Mouse (Mus musculus) cerebellum, postnatal 4 days (tissue): ENCODE results near the gene Znrd1as.
"Not testable (repeated sequence)": the region's sequence is repeated elsewhere in the genome, so short reads cannot be mapped to it uniquely, and the experiment has no call there.

Experiments used
- DNase-seq, 2 experiments: peaks; one replicate each; pipeline ENCODE4 v3.0.0; 2022; ENCODE audit warnings: low spot score in 2 of 2, mixed read lengths in 1 of 2

Znrd1as gene

DNA sequence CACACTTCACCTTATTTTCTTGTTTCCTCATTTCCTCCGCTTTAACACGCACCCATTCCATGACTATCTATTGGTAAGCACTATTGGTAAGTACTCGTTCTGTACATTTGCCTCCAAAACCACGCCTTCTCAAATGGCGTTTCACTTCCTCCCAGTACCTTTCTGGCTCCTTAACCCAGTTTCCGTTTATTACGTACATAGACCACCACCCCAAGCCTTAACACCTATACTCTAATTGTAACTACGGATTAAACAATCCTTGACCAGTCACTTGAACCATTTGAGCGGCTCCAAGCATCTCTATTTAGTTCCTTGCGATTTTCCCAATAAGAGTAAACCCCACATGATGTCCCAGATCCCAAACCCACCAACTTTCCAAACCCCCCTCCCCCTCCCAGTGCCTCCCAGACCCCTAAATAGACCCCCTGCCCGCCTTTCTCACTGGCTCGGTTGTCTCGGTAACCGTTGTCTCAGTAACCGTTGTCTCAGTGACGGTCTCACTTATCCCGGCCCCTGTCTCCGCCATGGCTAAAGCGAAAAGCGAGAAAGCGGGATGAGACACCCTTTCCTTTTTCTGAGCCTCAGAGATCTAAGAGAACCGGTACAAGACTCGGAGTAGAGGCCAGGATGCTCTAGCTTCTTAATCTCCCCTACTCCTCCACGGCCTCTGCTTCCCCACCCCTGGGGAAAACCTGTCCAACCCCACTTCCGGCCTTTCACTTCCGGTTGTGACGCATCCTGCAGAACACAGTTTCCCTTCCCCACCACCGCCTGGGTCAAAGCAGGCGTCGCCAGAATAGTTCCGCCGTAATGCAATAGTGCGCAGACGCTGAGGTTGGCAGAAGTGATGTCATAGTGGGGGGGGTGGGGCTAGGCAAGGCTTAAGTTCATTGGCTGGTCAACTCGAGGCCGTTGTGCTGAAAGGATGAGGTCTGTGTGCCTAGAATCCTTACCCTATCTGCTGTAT, 7.1 kb upstream of the Znrd1as start, which contains the start of gene Ppp1r11:
Gene Ppp1r11 (minus strand): TSS at position 761 of the 967 bp plus-strand sequence.
- DNase-seq: peak; percentile 85 to 93

DNA sequence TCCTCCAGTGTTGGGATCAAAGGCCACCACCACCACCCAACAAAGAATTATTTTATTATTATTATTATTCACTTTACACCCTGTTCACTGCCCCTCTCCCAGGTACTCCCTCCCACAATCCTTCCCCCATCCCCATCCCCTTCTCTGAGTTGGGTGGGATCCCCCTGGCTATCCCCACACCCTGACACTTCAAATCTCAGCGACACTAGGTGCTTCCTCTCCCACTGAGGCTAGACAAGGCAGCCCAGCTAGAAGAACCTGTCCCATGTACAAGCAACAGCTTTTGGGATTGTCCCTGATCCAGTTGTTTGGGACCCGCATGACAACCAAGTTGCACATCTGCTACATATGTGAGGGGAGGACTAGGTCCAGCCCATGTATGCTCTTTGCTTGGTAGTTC, 5.8 kb upstream of the Znrd1as start:
- no peak for DNase-seq

DNA sequence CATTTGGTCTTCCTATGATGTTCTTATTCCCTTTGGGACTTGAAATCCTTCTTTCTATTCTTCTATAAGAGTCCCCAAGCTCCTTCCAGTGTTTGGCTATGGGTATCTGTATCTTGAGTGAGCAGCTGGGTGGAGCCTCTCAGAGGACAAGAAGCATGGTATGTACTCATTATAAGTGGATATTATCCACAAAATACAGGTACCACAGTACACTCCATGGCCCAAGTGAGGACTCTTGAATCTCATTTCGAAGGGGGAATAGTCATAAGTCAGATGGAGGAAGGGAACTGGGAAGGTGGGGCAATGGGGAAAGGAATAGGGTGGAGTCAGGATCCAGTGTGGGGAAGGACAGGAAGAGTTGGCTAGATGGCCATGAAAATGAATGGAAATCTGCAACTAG, 5.3 kb upstream of the Znrd1as start:
- no peak for DNase-seq

DNA sequence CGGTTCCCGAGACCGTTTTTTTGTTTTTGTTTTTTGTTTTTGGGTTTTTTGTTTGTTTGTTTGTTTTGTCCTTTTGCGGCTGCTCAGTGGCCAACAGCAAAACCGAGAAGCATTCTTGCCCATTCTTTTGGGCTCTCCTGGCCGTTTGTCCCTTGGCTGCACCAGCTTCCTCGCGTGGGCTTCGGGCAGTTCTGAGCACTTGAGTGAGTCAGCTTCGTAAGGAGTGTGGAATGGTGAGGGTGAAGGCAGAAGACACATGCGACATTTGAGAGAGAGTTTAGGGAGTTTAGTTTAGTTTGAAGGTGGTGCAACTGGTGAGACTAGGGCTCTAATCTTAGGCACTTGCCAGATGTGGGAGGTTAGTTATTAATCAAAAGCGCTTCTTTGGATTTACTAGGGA, 492 bp downstream of the Znrd1as start:
- DNase-seq: no peak

DNA sequence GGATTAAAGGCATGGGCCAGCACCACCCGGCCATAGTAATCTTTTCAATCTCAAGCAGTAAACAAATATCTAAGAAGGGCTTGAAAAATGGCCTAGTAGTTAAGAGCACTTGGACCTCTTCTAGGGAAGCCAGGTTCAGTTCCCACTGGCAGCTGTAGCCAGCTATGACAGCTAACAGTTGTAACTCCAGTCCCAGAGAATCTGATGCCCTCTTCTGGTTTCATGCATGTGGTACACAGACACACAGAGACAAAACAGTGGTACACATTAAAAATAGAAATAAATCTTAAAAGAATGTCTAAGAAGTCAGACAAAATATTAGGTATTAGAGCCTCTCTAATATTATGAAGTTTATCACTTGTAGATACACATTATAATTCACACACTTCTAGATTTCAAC, 2.7 kb downstream of the Znrd1as start:
- DNase-seq: no peak

DNA sequence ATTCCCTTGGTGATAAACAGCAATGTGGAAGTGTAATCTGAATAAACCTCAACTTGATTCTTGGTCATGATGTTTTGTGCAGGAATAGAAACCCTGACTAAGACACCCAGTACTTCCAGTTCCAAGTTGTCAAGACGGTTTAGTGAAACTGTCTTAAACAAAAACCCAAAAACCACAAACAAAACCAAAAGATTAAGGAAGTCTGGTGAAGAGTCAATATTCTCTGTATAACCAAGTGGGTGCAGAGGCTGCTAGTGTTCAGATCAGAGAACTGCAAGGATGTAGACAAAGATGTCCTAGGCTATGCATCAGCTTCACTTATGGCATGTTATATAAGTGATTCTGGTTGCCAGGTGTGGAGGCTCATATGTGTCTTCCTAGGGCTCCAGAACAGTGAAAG, 8.5 kb downstream of the Znrd1as start:
- no peak for DNase-seq

DNA sequence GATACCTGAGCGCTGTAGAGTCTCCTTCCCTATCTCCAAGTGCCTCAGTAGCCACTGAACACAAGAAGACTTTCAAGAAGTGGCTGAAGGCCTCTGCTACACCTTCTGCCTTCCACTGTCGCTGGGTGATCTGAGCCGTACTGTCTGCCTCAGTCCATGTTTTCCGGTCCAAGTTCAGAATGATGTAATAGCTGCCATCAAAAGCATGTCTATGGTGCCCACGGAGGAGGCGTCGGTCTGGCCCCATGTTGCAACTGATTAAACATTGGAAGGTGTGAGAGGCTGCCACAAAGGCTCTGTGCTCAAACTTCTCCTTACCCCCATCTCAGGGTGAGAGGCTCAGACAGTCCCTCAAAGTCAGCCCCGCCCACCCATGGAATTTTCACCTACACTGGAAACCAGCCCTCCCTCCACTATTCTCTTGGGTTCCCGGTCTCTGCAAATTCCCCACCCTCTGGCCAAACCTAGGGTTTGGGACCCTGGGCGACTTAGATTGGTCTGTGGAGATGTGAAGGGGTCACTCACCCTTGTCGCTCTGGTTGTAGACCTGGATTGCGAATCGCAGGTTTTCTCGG, 12.0 kb downstream of the Znrd1as start:
- no peak for DNase-seq

DNA sequence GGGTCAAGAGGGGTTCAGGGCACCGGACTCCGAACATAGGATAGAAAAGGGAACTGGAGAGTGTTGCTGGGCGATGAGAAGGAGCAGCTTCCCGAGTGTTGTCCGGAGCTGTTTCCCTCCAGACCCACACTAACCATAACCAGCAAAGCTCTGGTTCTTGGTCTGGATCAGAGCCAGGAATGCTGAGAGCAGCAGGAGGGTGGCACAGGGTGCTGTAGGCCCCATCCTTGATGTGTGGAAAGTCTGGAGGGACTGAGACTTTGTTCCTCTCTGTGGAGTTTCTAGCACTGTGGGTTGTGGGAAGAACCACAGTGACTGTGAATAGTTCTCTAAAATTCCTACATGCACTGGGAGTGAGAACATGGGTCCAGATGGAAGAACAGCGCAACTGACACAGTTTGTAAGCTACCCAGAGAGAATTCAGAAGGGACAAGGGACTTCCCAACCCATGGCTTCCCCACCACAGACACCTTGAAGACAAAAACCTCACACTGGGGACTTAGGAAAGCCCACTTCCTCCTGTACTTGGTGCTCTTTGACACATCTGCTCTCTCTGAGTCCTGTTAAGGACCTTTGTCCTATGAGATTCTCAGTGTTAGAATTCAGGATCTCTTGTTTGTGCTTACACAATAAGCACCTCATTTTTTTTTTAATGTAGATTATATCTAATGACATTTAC, 12.9 kb downstream of the Znrd1as start:
- DNase-seq: no peak

DNA sequence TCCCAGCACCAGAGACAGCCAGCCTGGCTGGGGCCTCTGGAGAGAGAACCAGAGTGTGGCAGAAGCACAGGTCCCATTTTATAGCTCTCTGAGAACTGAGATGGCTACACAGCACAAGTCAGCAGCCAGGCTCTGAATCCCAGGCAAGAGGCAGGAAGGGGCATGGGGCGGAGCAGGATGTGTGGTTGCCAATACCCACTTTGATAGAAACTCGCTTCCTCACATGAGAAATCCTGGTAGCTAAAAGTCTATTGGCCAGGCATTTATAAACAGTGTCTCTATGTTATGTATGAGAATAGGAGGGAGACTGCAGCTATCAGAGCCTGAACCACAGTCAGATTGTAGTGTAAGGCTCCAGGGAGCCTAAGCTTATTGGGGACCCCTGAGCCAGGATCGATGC, 14.4 kb downstream of the Znrd1as start:
- no peak for DNase-seq

DNA sequence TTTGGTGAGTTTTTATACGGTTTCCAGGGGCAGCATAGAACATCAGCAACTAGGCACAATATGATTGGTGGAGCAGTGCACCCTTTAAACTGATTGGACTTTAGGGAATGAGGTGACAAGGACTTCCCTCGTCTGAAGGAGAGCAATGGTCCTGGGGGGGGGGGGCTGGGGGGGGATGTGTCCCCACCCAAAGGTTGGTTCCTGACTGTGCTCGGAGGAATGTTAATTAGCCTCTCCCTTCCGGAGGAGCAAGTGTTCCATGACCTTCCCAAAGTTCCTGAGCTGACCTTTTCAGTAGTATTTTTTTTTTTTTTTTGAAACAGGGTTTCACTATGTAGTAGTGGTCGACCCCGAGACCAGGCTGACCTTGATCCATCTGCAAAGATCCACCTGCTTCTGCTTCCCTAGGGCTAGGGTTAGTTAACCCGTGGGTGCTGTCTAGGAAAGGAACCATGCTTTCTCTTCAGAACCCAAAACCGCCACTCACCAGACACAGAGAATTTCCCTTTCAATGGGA, 14.9 kb downstream of the Znrd1as start:
- no peak for DNase-seq

DNA sequence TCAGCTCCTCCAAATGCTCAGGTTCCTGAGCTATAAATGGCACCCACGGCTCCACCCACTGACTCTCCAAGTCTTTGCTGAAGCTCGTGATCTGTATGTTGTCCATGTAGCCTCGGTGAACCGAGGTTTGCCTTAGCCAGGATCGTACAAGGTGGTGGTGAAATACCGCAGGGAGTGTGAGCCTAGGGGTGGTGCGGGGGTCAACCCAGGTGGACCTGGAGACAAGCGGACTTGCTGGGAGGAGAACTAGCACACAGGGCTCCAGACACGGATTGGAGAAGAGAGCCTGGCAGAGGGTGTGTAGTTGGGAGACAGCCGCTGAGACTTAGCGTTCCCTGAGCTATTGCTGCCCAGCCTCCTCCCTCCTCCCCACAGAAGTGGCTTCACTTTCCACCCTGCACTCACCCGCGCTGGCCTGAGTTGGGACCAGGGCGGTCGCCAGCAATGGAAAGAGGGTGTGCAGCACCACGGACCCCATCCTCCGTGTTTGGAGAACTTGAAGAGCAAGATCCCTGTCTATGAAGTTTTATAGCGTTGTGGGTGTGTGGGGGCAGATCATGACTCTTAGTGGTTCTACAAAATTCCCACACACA, 22.9 kb downstream of the Znrd1as start, which contains the start of gene 2410137M14Rik:
Gene 2410137M14Rik (minus strand): TSS at position 17 of the 593 bp plus-strand sequence.
- DNase-seq: no peak

DNA sequence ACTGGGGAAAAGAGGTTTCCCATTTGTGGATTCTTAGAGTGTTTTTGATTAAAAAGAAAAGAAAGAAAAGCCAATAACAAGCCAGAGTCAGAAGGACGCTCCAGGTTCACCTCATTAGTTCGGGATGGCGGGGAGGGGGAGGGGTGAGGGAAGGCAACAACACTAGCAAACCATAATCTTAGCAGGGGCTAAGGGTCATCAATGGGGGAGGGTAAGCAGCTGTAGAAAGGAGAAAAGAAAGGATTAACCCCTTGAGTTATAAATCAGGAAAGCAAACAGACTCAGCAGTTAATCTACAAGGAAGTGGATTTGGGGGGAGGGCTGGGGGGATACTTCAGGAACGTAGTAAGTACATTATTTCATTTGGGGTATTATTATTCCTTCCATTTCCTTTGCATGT, 23.5 kb downstream of the Znrd1as start:
- DNase-seq: no peak

DNA sequence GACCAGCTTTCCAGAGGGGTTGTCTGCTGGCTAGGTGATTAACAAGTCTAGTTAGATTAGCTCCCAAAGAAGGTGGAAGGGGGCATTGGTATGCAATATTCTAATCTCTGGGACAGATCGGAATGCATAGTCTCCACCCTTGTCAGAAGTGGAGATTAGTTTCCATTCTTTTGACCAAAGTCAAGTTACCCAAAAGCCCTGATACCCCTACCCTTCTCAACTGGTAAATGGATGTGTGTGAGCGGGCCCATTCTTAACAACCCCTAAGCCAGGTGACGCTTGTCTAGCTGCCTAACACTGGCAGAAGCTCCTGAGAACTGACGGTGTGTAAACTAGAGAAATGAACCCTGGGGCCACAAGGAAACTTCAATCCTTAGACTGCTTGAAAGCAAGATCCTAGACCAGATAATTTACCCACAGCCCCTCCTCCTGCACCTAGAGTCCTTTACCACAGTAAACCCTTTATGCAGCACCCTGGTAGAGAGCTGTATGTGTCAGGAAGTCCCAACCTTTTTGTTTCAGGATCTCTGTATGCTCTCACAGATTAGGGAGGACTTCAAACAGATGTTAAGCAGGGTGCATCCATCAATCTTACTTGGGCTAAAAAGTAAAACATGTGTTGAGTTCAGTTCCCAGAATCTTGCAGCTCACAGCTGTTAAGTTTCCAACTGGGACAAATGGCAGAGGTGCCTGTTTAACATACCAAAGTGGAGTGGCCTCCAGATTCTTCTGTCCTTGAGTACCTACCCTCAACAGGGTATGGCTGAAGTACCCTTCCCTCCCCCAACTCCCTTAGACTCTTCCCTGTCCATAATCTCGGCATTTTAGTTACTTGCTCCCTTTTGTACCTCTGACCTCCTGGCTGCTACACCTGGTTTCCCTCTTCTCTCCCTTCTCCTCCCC, 24.1 kb downstream of the Znrd1as start:
- DNase-seq: no peak

DNA sequence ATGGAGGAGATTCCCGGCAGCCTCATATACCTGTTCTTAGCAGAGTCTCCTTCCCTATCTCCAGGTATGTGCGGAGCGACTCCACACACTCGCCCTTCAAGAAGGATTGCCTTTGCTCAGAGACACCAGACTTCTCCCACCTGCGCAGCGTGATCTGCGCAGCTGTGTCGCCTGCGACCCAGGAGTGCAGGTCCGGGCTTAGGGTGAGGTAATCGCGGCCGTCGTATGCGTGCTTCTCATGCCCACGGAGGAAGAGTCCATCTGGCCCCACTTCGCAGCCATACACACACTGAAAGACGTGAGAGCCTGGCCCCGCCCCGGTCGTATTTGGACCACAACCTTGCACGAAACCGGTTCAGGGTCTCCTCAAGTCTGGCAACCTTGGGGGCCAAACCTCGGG, 30.1 kb downstream of the Znrd1as start:
- DNase-seq: no peak

DNA sequence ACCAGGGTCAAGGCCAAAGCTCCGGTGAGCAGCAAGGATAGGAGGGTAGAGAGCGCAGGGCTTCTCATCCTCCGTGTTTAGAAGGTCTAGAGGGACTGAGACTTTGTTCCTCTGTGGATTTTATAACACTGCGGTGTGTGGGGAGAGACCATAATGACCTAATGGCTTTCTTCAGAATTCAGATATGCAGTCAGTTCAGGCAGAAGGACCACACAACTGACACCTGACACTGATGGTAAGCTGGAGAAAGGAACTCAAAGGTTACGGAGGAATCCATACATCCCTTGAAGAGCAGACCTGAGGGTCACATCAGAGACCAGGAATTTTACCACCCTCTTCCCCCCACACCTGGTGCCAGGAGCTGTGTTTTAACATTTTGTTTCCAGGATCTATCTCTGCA, 31.0 kb downstream of the Znrd1as start, which contains the start of gene H2-M5:
Gene H2-M5 (minus strand): TSS at position 101 of the 400 bp plus-strand sequence.
- DNase-seq: no peak

DNA sequence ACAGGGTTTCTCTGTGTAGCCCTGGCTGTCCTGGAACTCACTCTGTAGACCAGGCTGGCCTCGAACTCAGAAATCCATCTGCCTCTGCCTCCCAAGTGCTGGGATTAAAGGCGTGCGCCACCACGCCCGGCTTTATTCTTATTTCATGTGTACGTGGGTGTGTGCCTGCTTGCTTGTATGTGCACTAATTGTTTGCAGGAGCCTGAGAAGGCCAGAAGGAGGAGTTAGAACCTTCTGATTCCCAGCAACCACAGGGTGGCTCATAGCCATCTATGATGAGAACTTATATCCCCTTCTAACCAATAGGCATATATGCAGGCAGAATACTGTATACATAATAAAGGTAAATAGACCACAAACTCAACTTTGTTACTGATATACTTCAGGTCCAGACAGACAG, 32.2 kb downstream of the Znrd1as start:
- not testable (repeated sequence) for DNase-seq

DNA sequence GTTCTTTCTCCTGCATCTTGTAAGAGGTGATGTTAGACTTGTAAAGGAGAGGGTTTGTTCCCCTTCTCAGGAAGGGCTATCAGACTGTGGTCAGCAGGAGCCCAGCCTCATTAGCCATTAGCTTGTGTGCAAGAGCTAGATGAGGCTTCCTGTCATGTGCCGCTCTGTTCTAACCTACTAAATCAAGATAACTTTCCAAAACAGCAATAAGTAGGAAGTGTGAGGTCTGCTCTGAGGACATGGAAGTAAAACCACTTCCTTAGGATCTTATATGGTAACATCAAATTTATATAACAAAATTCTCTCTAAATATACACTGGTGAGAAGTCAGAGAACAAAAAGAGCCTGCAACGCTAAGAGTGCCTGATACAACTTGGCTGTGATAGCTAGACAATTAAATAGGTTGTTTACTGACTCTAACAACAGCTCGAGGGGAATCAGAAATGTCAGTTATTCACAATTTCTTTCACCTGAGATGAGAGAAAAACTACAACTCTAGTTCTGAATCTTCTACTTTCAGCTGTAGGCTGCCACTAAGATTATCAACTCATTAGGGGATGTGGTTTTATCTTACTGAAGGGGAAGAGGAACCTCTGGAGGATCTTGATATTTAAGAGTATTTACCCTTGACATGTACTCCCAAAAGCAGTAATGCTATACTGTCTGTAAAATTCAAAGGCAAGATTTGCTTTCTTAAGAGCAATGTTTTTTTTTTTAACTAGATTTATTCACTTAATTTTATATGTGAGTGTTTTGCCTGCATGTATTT, 34.1 kb downstream of the Znrd1as start:
- DNase-seq: no peak

DNA sequence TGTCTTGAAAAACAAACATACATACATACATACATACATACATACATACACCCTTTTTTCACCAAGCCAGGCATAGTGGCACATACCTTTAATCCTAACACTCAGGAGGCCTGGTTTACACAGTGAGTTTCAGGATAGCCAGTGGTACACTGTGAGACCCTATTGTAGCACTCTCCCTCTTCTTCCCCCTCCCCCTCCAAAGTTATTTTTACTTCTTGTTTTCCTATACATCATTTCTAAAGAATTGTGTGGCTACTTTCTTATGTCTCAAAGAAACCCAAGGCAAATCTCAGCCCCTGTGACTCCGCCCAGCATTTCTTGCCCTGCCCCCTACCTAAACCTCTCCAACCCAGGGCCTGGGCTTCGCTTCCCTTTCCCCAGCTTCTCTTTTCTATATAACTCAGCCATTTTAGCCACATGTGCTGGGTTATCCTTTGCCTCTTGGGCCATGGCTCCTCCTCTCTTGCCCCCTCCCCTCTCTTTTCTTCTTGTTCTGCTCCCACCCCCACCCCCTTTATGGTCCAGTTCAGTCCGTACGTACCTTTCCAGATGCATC, 35.5 kb downstream of the Znrd1as start:
- DNase-seq: no peak

DNA sequence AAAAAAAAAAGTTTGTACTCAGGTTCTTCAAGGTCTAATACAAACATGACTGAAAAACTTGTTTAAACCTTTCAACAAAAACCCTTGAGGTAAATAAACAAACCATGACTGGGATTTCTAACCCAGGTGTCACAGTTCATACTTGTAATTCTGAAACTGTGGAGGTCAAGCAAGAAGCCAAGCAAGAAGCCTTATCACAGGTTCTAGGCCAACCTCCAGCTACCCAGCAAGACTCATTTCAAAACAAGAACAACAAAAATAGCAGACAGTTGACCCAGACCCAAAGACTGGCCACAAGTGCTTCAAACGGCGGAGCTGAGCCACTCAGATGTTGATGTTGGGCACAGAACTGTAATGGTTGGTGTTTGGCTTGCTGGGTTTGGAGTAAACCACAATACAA, 36.1 kb downstream of the Znrd1as start:
- DNase-seq: no peak

DNA sequence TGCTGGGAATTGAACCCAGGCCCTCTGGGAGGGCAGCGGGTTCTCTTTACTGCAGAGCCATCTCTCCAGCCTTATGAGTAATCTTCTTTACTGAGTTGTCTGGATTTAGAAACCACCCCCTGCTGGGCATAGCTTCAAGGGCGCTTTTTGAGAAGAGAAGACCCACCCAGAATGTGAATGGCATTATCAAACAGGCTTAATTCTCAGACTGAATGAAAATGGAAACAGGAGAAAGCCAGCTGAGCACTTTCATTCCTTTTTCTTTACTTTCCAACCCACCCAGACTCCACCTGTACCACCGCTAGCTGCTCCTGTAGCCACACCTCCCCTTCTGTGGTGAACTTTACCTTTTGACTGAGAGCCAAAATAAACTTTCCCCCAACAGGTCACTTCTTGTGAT, 37.1 kb downstream of the Znrd1as start:
- no peak for DNase-seq
